Mouse (Mus musculus) thymus, postnatal 0 days (tissue): ENCODE data around the gene Tnc. TPM values are rescaled to one million over a fixed set of nuclear protein-coding genes. Genes with fewer than 3 reads are reported as not detected.
A peak's percentile ranks its signal among the peaks of the same experiment; 100 is the strongest.
"Not testable (repeated sequence)": the region's sequence is repeated elsewhere in the genome, so short reads cannot be mapped to it uniquely, and the experiment has no call there.

ENCODE experiments used
- DNase-seq: peaks from one replicate; pipeline ENCODE4 v3.0.0-alpha.2; 2015; ENCODE audit warnings: low spot score
- polyA plus RNA-seq: library from polyadenylated mRNA; unstranded; fragments of >200 nt; fragmentation: Nextera tagmentation; extraction: Ambion mirVana; gene quantifications from 2 replicates; pipeline ENCODE4 v1.2.1, GENCODE M21; 2015

The Tnc gene
- polyA plus RNA-seq, 1 experiment from 2014 or later = 119 TPM

DNA sequence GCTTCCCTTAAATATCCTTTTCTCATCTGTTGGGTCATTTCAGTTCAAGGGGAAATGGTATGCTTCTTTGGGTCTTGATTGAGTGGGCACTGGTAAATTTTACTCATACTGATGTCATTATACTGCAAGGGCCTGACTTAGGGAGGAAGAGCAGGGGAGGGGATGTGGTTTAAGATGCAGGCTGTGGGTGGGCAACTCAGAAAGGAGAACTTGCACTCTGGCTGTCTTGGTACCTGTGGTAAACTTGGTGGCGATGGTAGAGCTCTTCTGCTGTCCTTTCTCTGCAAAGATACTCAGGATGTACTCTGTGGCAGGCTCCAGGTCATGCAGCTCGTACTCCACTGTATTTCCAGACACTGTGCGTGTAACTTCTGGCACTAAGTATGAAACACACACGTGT lies 75.9 kb downstream of the Tnc start:
- DNase-seq = no peak

DNA sequence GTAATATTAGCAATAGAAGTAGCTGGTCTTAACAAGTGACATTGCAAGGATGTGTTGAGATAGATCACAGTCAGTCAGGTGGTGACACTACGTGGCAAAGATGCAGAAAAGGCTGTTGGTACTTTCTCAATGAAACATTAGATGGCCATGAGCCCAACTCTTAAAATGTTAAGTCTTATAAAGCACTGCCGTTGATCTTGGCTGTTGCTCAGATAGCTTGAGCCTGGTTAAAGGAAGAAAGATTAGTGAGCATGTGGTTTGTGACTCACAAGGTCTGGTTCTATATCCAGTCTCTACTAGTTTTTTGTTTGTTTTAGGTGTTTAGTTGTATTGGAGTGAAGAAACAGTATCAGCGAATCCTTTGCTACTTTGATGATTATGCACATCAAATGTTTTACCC lies 76.9 kb downstream of the Tnc start:
- DNase-seq = no peak

DNA sequence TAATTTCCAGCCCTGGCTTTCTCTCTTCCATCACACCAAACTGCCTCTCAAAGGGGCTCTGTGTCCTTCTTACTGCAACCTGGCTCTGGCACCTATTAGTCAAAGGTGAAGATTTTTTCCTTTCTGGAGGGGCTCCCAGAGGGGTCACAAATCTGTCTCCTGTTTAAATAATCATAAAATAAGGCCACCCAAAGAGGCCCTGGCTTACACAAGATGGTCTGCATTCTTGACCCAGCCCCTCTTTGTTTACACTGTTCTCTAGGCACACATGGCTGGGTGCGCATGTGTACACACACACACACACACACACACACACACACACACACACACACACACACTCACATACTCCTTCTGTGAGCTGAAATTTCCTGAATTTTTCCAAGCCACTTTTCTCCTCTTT lies 83.4 kb downstream of the Tnc start:
- DNase-seq = no peak

DNA sequence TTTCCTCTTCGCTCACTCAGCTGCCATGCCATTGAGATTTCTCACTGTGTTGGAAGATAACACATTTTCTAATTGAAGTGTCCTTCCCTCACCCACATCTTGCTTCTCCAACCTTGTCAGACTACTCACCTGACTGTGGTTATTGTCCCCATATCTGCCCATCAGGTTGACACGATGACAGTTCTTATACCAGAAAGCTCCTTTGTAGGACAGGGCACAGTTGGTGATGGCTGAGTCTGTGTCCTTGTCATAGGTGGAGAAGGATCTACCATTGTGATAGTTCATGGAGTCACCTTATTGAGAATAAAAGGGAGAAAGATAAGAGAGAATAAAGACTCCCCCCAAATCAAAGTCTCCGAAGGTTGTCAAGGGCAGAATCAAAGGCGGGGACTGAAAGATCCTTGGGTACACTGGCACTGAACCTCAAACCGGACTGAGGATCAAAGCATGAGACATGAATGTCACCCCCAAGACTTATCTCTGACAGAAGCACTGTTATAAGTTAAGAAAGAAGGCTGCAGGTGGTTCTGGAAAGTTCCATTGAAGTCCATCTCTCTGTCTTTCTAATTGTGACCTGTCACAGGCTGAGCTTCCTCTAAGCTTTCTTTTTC lies 84.9 kb downstream of the Tnc start:
- no peak for DNase-seq

DNA sequence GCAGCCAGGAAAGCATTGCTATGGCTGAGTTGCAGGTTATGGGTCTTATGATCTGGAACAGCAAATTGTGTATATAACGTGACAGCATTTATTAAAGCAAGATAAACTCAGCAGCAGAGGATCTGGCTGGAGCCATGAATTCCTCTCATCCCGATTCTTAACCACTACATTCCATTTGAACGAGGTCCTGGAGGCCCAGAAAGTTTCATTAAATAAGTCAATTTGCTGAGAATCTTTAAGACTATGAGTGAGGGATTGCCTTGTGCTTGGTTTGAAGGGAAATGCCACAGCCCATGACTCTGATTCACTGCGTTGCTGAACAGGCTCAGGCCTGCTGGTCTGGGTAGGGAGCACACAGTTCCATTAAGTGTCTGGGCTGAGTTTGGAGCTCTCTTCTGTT lies 88.2 kb downstream of the Tnc start:
- DNase-seq = no peak

DNA sequence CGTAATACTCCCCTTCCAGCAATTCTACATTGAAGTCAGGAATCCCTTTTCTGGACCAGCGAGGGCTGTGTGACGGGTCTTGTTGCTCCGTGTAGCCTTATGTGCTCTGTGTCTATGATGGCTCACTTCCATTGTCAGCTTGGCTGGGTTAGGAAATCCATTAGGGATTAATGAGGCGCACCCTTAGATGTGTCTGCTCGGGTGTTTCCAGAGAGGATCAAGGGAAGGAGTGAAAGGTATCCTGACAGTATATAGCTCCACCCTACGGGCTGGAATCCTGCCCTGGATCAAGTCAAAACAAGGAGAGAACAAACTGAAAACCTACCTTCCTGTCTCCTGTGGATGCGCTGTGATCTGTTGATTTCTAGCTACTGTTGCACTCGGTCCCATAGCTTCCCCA lies 96.8 kb downstream of the Tnc start:
- no peak for DNase-seq

DNA sequence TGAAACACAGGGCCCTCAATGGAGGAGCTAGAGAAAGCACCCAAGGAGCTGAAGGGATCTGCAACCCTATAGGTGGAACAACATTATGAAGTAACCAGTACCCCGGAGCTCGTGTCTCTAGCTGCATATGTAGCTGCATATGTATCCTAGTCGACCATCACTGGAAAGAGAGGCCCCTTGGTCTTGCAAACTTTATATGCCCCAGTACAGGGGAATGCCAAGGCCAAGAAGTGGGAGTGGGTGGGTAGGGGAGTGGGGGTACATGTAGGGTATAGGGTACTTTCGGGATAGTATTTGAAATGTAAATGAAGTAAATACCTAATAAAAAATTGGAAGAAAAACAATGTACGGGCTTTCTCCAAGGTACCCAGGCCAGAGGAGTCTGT lies 98.1 kb downstream of the Tnc start:
- DNase-seq = not testable (repeated sequence)

DNA sequence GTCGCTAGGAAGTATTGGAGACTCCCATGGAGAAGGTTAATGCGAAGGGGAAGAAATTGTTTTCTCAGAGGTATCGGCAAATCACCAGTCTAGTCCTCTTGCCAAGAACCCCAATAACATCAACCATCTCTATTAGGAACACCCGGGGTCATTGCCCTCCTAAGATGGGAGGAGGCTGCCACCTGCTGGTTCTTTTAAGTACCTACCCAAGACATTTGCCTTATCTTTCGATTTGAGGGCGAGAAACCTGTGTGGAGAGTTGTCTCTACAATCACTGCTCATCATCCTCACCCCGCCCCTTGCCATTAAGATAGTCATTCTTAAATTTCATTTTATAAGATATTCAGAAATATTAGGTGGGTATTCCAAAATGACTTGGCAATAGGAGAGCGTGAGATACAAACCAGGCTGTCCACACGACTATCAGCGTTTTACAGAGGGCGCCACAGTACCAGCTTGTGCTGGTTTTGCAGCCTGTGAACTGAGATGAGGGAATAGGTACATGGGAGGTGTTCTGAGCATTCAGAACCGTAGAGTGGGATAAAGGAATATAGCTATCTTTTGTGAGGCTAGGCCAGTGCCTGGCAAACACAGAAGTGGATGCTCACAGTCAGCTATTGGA lies 98.6 kb downstream of the Tnc start:
- DNase-seq = peak; percentile 75

DNA sequence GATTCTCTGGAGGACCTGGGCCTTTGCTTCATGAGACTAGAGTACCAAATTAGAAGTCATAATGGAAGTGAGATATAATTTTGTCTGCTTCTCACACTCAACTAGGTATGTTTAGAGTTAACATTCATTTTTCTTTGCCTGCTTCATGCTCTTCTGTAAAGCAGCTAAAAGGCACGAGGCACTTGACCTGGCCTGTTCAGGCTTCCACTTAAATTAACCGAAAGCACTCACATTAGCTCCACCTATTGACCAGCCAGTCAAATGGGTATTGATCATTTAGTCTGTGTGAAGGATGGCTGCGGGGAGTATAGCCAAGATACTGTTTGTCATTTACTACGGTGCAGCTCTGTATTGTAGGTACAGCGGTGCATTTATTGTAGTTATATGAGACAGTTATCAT lies 103.0 kb downstream of the Tnc start:
- DNase-seq = no peak

DNA sequence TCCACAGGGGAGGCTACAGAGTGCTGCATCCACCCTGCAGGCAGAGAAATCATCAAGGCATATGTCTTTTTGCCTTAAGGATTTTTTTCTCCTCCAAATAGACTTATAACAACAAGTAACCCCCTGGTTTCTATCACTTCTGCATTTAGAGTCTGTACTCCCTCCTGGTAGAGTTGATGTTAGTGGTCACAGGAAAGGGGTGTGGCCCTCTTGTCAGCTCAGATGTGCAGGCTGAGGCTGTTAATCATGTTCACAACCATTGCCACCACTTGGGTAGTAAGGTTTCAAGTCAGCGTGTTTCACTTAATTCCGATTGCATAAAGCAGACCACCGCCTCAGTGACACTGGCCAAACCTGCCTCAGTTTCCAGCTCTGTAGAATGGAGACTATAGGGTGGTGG lies 103.9 kb downstream of the Tnc start:
- DNase-seq = no peak

DNA sequence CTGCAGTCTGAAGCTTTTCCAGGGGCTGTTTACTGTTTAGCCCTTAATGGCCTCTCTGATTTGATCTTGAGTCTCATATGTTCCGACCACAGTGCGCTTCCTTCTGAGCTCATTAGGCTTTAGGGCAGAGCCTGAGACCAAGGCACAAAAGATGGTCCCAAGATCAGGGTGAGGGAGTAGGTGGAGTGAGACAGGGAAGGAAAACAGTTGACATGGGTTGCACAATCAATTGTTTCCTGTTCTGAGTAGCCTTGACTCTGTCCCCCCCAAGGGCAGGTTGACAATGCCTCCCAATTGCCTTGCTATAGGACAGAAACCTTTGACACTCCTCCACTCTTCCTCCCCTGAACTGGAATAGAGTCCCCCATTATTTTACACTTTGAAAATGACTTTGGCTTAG lies 105.4 kb downstream of the Tnc start:
- DNase-seq = no peak

DNA sequence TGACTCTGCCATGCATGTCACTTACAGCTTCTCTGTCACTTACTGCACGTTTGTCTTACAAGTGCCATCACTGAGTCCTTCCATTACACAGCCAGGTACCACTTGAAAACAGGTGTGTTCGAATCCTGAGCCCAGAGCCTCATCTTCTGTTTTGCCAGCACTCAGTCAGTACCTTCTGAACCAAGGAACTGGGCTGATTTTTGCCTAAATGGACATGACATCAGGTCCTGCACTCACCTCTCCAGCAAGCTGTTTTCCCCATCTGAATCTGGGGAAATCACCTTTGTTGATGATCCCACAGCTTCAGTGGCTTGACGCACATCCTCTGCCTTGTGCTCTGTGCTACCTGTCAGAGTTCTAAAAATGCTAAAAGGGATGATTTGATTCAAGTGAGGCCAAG lies 107.4 kb downstream of the Tnc start:
- DNase-seq = no peak

DNA sequence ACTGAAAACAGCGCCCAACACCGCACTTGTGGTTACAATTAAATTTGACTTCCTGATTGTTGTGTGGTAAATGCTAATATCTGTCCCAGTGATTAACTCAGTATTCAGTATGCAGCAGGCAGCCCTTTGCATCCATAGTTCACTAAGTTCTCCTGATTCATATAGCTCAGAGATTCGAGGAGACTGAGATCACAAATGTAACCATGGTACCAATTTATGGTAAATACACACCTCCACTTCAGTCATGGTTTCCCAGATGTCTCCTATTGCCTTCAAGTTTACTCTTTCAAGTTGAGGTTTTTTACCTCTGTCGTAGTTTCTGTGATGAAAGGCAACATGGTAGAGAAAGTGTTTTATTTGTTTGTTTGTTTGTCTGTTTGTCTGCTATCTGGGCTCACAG lies 110.9 kb downstream of the Tnc start:
- DNase-seq = no peak

DNA sequence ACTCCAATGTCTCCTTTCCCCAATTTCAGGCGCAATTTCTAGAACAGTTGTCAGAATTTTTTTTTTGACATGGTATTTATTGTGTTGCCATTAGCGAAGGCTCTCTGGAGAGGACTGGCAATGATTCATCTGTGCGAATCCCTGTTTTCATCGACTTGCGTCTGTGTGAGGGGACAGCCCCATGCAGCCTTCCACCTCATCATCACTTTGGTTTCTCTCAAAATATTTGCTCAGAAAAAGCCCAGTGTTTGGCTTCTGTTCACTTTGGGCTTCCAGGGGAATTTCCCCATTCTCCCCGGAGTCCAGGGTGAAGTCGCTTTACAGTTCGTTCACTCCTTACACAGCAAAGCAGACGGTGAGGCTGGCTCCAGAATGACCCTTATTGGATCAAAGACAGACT lies 111.5 kb downstream of the Tnc start:
- no peak for DNase-seq

DNA sequence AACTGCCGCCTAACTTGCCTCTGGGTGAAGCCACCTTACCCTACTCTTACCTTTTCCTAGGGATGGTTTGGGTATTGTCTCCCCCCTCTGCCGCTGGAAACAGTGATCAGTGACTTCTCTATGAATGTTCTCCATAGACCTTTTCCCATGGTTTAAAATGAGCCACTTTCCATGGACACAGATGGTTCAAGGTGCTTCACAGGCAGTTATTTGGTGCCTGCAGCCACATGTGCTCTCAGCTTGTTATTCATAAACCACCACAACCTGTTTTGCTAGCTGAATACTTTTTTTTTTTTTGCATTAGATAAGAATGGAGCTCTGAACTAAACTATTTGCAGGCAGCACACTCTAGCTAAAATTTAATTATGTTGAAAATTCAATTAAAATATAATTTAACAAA lies 116.0 kb downstream of the Tnc start:
- DNase-seq = no peak

DNA sequence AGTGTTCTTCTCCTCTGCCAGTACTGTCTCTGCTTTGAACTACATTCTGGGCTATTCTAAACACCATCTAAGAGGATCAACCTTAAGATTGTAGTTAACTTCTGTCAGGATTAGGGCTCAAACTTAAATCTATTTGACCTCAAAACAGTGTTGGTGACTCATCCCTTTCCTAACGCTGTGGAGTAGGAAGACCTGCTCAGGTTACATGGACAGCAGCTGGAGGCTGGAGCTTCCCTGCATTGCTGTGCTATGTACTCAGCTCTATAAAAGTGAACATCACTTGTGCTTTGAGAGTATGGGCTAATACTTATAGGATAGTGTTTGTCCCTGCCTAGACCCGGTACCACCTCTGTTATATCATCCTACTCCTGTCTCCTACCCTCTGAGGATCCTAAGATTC lies 117.3 kb downstream of the Tnc start:
- no peak for DNase-seq

DNA sequence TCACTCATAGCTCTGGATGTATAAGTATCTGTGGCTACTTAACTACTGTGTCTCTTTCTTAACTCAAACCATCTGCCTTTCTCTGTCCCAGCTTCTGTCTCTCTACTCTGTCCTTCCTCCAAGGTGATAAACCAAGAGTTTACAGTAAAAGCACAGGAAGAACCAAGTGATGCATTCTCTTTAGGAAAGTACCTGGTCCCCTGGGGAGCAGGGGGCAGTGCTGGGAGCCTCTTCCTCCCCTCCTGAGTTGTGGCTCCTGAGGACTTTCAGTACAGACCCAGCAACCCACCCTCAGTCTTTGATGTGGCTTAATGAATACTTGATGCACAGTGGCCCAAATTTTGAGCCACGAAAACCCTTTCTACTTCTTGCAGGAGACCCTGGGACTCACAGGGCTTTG lies 118.6 kb downstream of the Tnc start:
- no peak for DNase-seq

DNA sequence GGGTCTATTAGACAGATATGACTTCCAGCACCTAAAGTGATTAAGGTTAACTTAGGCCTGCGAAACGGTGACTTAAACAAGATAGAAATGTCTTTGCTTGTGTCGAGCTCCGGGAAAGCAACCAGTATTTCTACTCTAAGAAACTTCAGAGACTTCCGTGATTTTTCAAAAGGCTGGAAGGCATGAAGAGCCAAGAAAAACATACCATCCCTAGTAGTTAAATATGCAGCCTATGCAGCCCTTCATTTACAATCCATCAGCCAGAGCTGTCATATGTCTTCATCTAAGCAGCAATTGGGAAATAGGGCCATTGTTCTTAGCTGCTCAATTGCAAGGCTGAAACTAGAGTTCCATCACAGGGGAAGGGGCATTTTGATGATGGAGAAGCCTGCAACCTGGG lies 129.6 kb downstream of the Tnc start:
- DNase-seq = no peak

DNA sequence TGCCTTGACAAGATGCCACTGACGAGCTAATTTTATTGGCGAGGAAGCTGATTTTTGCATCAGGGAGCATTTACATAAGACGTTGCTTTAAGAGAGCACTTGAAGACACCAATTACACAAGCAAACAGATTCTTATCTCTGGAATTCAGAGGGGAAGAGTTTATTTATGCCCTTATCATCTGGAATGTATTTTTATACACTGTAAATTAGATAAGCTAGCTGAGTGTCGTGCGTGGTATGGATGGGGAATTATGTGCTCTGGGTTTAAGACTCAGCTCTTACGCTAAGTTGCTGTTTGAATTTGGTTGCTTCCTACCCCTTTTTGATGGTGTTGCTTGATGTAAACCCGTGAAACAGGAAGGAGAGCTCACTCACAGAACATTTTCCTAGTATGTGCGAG lies 130.1 kb downstream of the Tnc start:
- no peak for DNase-seq

DNA sequence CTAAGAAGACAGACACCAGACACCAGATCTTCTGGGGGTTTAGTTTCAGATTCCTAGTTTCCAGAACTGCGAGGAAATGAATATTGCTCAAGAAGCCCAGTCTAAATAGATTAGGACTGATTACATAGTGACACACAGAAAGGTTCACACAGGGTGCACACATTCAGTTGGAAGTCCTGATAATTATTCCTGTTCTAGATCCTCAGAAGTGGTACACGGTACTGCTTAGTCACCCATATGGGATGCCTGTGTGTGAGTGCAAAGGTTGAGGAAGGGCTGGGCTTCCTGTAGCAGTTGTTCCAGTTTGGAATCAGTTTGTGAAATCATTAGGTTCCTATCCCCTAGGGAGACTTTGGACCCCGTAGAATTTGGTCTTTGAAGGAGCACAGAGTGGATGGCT lies 130.5 kb downstream of the Tnc start:
- DNase-seq = no peak
